26 mouse cellular contexts compared by ENCODE assay signal in the genomic region with DNA sequence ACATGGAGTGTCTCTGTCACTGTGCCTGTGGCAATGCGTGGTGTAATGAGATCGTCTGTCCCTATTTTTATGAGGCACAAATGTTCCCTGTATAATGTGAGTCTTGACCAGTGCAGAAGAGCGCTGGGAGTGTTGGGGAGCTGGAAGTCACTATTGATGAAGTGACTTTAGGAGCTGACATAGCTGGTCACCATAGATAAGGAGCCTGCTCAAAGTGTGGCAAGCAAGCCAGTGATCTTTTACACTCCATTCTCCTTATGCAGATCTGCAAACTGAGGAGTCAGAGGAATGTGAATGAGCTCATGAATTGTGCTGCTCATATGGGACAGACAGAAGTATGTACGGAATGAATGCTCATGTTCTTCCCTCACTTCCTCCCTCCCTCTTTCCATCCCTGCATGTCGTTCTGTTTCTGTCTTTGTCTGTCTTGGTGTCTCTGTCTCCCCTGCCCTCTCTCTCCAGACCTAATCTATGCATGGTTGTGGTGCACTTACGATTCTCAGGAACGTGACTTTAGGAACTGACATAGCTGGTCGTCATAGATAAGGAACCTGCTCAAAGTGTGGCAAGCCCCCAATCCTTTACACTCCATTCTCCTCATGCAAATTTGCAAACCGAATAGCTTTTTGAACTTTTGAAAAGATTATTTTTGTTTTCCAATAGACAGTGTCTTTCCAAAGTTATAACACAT.
A peak's percentile ranks its signal among the peaks of the same experiment; 100 is the strongest.
DNase-seq lines count a peak whose midpoint lies in the region; ATAC-seq lines count a peak whose summit lies in the region.
"Had no signal": no experiment of that assay in that cellular context is flagged by ENCODE, and none has a peak within 500 bp of the region (broad histone marks: within the 10 kb centered on the region; RNA-seq: fewer than 3 reads in every experiment).

No protein-coding gene starts in this region.

- H3K4me3 ChIP-seq in kidney, embryonic 15.5 days (replicated peaks) = no peak overlapping the region
- no peak overlapping the region for H3K4me3 ChIP-seq in liver, embryonic 15.5 days (replicated peaks)
- H3K4me3 ChIP-seq: forebrain, embryonic 10.5 days; heart, adult 2 months; left cerebral cortex, adult 2 months; megakaryocyte, embryonic 14.5 days; midbrain, embryonic 15.5 days; myocyte; neural tube, embryonic 15.5 days had no signal

- H3K9ac ChIP-seq in kidney, embryonic 15.5 days = no peak overlapping the region
- H3K9ac ChIP-seq in liver, embryonic 15.5 days = no peak overlapping the region
- H3K9ac ChIP-seq: midbrain, embryonic 15.5 days; neural tube, embryonic 15.5 days had no signal

- no peak overlapping the region for H3K4me2 ChIP-seq in kidney, embryonic 15.5 days
- peak overlapping the region; percentile 54 for H3K4me2 ChIP-seq in liver, embryonic 15.5 days
- H3K4me2 ChIP-seq: midbrain, embryonic 15.5 days; neural tube, embryonic 15.5 days had no signal

- no peaks in the 10 kb centered on the region for H3K4me1 ChIP-seq in kidney, embryonic 15.5 days
- peaks cover 14% of the 10 kb centered on the region for H3K4me1 ChIP-seq in liver, embryonic 15.5 days (replicated peaks)
- H3K4me1 ChIP-seq: forebrain, embryonic 10.5 days; megakaryocyte, embryonic 14.5 days; midbrain, embryonic 15.5 days; neural tube, embryonic 15.5 days had no signal

- ATAC-seq in frontal cortex, adult (ENCODE audit: low TSS enrichment) = peak; percentile 72
- peak; percentile 36; the same call in 1 of the 2 replicates for ATAC-seq in kidney, embryonic 15.5 days (replicated peaks; ENCODE audit: low FRiP score)
- peak; percentile 96 for ATAC-seq in liver, embryonic 15.5 days (ENCODE audit: insufficient read depth)
- ATAC-seq: CD4-positive, CD25-positive, alpha-beta regulatory T cell, adult 4 months; hindbrain, embryonic 16.5 days; midbrain, embryonic 15.5 days had no signal

- H3K36me3 ChIP-seq in kidney, embryonic 15.5 days = no peaks in the 10 kb centered on the region
- H3K36me3 ChIP-seq in liver, embryonic 15.5 days (replicated peaks) = no peaks in the 10 kb centered on the region
- H3K36me3 ChIP-seq: forebrain, embryonic 10.5 days; midbrain, embryonic 15.5 days; neural tube, embryonic 15.5 days had no signal

- H3K27ac ChIP-seq in kidney, embryonic 15.5 days = no peak overlapping the region
- peak overlapping the region; percentile 73 for H3K27ac ChIP-seq in liver, embryonic 15.5 days (replicated peaks)
- H3K27ac ChIP-seq: forebrain, embryonic 10.5 days; heart, adult 2 months; left cerebral cortex, adult 2 months; midbrain, embryonic 15.5 days; neural tube, embryonic 15.5 days had no signal

- no peaks in the 10 kb centered on the region for H3K27me3 ChIP-seq in kidney, embryonic 15.5 days
- H3K27me3 ChIP-seq in liver, embryonic 15.5 days = no peaks in the 10 kb centered on the region
- H3K27me3 ChIP-seq: megakaryocyte, embryonic 14.5 days; midbrain, embryonic 15.5 days; neural tube, embryonic 15.5 days had no signal

- DNase-seq in frontal cortex, postnatal 10 days (ENCODE audit: low spot score in 2 of 2) = no peak
- no peak for DNase-seq in kidney, adult 18-20 months
- DNase-seq in c-Kit-positive CD71-positive TER-119-negative erythroid progenitor cells, embryonic 14.5 days (ENCODE audit: low read depth) = peak; percentile 66
- no peak for DNase-seq in adrenal gland, postnatal 25 days
- DNase-seq in ovary, adult 18-20 months (ENCODE audit: low spot score) = no peak
- DNase-seq: cerebellum, adult 11-12 months; cerebellum, postnatal 25 days; embryo, embryonic 11 days; gastrocnemius, postnatal 14 days; heart, adult 2 months; kidney, adult 11 months; kidney, postnatal 14 days; left cerebral cortex, postnatal 4 days; lung, postnatal 14 days; right cerebral cortex, postnatal 25 days had no signal

- 72% methylated on average over 9 of the region's 9 CpGs for WGBS in kidney, embryonic 15.5 days
- 23% methylated on average over 9 of the region's 9 CpGs for WGBS in liver, embryonic 15.5 days (ENCODE audit: insufficient replicate concordance)

- H3K9me3 ChIP-seq in kidney, embryonic 15.5 days (replicated peaks) = no peaks in the 10 kb centered on the region
- no peaks in the 10 kb centered on the region for H3K9me3 ChIP-seq in liver, embryonic 15.5 days (replicated peaks)
- H3K9me3 ChIP-seq: forebrain, embryonic 10.5 days; megakaryocyte, embryonic 14.5 days; midbrain, embryonic 15.5 days; neural tube, embryonic 15.5 days had no signal

Comparison
In these comparisons a context has a peak if more than half of its experiments do, and no peak if none do; other contexts are left out.
1. ATAC-seq: peak in every context shown above with its lines; median percentile 96 in liver, embryonic 15.5 days; 72 in frontal cortex, adult; 36 in kidney, embryonic 15.5 days.